Mouse (Mus musculus) forebrain, embryonic 12.5 days (tissue): ENCODE measurements at regions not wholly inside any gene's neighbourhood (a gene's known extent, or its start where the extent isn't known, plus 50 kb on each side); places are given as distances from the start of the nearest gene placed in this dataset.

Source experiments
- ATAC-seq: fragments of 200-750 bp; cut with Nextera tagmentation; 2 replicates; pipeline ENCODE4 v1.8.0; 2017; ENCODE audit warnings: moderate TSS enrichment; ENCODE audit not compliant: low FRiP score
- H3K27ac ChIP-seq: fragments of 300-500 bp; sonication (generic); 2 replicates; pipeline ENCODE4 v1.5.1; 2016; ENCODE audit warnings: mild to moderate bottlenecking
- H3K27me3 ChIP-seq: fragments of 300-500 bp; sonication (generic); 2 replicates; pipeline ENCODE4 v1.6.1; 2016; ENCODE audit warnings: mild to moderate bottlenecking
- H3K36me3 ChIP-seq: fragments of 300-500 bp; sonication (generic); replicated peaks from 2 replicates; pipeline ENCODE4 v1.6.1; 2016; ENCODE audit warnings: mild to moderate bottlenecking
- H3K4me1 ChIP-seq: fragments of 300-500 bp; sonication (generic); 2 replicates; pipeline ENCODE4 v1.6.1; 2016
- H3K4me2 ChIP-seq: fragments of 300-500 bp; sonication (generic); 2 replicates; pipeline ENCODE4 v1.6.1; 2016; ENCODE audit warnings: mild to moderate bottlenecking, moderate library complexity
- H3K4me3 ChIP-seq: fragments of 300-500 bp; sonication (generic); replicated peaks from 2 replicates; pipeline ENCODE4 v1.5.1; 2016; ENCODE audit warnings: mild to moderate bottlenecking
- H3K9ac ChIP-seq: fragments of 300-500 bp; sonication (generic); 2 replicates; pipeline ENCODE4 v1.6.1; 2016; ENCODE audit warnings: mild to moderate bottlenecking
- H3K9me3 ChIP-seq: fragments of 300-500 bp; sonication (generic); 2 replicates; pipeline ENCODE4 v1.6.1; 2016
- WGBS: fragments of 180-500 bp; shearing (Covaris S2); methylation state at CpG from one replicate; pipeline ENCODE4 v1.1.7; 2016; 5-methylcytosine and 5-hydroxymethylcytosine counted together

GRCm38 (mm10) chr14:99436051-99436450 lies 137.6 kb downstream of the Klf5 start:
- Histone ChIP-seq H3K9me3 (no peaks in the 10 kb centered on the region), H3K36me3 (no peaks in the 10 kb centered on the region), H3K4me2 (no peak overlapping the region), H3K4me3 (no peak overlapping the region), H3K27me3 (no peaks in the 10 kb centered on the region), H3K4me1 (no peaks in the 10 kb centered on the region), H3K27ac (no peak overlapping the region), H3K9ac (no peak overlapping the region)
- no peak for ATAC-seq
- WGBS = 75% methylated on average over 1 of the region's 1 CpGs

- Histone ChIP-seq H3K4me2 (no peak overlapping the region), H3K9me3 (no peaks in the 10 kb centered on the region), H3K27me3 (no peaks in the 10 kb centered on the region), H3K27ac (no peak overlapping the region), H3K36me3 (no peaks in the 10 kb centered on the region), H3K4me1 (no peaks in the 10 kb centered on the region), H3K4me3 (no peak overlapping the region), H3K9ac (no peak overlapping the region)
- WGBS = 41% methylated on average over 5 of the region's 5 CpGs
- ATAC-seq = no peak
Observed at GRCm38 (mm10) chr14:99449112-99449511, 150.6 kb downstream of the Klf5 start.

- Histone ChIP-seq H3K27ac (no peak overlapping the region), H3K9me3 (no peaks in the 10 kb centered on the region), H3K4me3 (no peak overlapping the region), H3K9ac (no peak overlapping the region), H3K4me2 (no peak overlapping the region), H3K4me1 (no peaks in the 10 kb centered on the region), H3K27me3 (no peaks in the 10 kb centered on the region), H3K36me3 (no peaks in the 10 kb centered on the region)
- ATAC-seq = no peak
- WGBS = 96% methylated on average over 5 of the region's 5 CpGs
Observed at GRCm38 (mm10) chr14:99449870-99450269, 151.4 kb downstream of the Klf5 start.

- H3K27ac ChIP-seq = no peak overlapping the region
- 86% methylated on average over 11 of the region's 11 CpGs for WGBS
- H3K9me3 ChIP-seq = no peaks in the 10 kb centered on the region
- H3K4me3 ChIP-seq = no peak overlapping the region
- H3K36me3 ChIP-seq = no peaks in the 10 kb centered on the region
- no peaks in the 10 kb centered on the region for H3K27me3 ChIP-seq
- H3K4me1 ChIP-seq = no peaks in the 10 kb centered on the region
- ATAC-seq = no peak
- H3K4me2 ChIP-seq = no peak overlapping the region
- no peak overlapping the region for H3K9ac ChIP-seq
Observed at GRCm38 (mm10) chr14:99451110-99451795, 152.8 kb downstream of the Klf5 start.

GRCm38 (mm10) chr14:99453916-99454315 lies 155.4 kb downstream of the Klf5 start:
- no peak for ATAC-seq
- Histone ChIP-seq H3K4me1 (no peaks in the 10 kb centered on the region), H3K9ac (no peak overlapping the region), H3K27ac (no peak overlapping the region), H3K4me2 (no peak overlapping the region), H3K27me3 (no peaks in the 10 kb centered on the region), H3K9me3 (no peaks in the 10 kb centered on the region), H3K4me3 (no peak overlapping the region), H3K36me3 (no peaks in the 10 kb centered on the region)
- 91% methylated on average over 12 of the region's 12 CpGs for whole genome bisulfite sequencing

GRCm38 (mm10) chr14:99456555-99456954 lies 158.1 kb downstream of the Klf5 start:
- Histone ChIP-seq H3K4me1 (no peaks in the 10 kb centered on the region), H3K36me3 (no peaks in the 10 kb centered on the region), H3K27me3 (no peaks in the 10 kb centered on the region), H3K4me2 (no peak overlapping the region), H3K9me3 (no peaks in the 10 kb centered on the region), H3K4me3 (no peak overlapping the region), H3K27ac (no peak overlapping the region), H3K9ac (no peak overlapping the region)
- WGBS = 92% methylated on average over 10 of the region's 10 CpGs
- ATAC-seq = no peak

GRCm38 (mm10) chr14:99457573-99457972 lies 159.1 kb downstream of the Klf5 start:
- Histone ChIP-seq H3K27ac (no peak overlapping the region), H3K4me1 (no peaks in the 10 kb centered on the region), H3K4me2 (no peak overlapping the region), H3K9ac (no peak overlapping the region), H3K27me3 (no peaks in the 10 kb centered on the region), H3K9me3 (no peaks in the 10 kb centered on the region), H3K4me3 (no peak overlapping the region), H3K36me3 (no peaks in the 10 kb centered on the region)
- WGBS = 85% methylated on average over 6 of the region's 6 CpGs
- no peak for ATAC-seq

- ATAC-seq = no peak
- WGBS = 86% methylated on average over 2 of the region's 2 CpGs
- no peaks in the 10 kb centered on the region for H3K27me3 ChIP-seq
Observed at GRCm38 (mm10) chr14:99472111-99472510, 173.6 kb downstream of the Klf5 start.

GRCm38 (mm10) chr14:99475271-99475670 lies 176.8 kb downstream of the Klf5 start:
- Histone ChIP-seq H3K4me3 (no peak overlapping the region), H3K9me3 (no peaks in the 10 kb centered on the region), H3K4me2 (no peak overlapping the region), H3K9ac (no peak overlapping the region), H3K36me3 (no peaks in the 10 kb centered on the region), H3K4me1 (no peaks in the 10 kb centered on the region), H3K27ac (no peak overlapping the region), H3K27me3 (no peaks in the 10 kb centered on the region)
- WGBS = 73% methylated on average over 8 of the region's 8 CpGs
- ATAC-seq = no peak

More at GRCm38 (mm10) chr14:99472111-99472510, 173.6 kb downstream of the Klf5 start:
- Histone ChIP-seq H3K4me1 (no peaks in the 10 kb centered on the region), H3K27ac (no peak overlapping the region), H3K9ac (no peak overlapping the region), H3K36me3 (no peaks in the 10 kb centered on the region), H3K9me3 (no peaks in the 10 kb centered on the region), H3K4me2 (no peak overlapping the region), H3K4me3 (no peak overlapping the region)

- no peak overlapping the region for H3K27ac ChIP-seq
- H3K4me1 ChIP-seq = no peaks in the 10 kb centered on the region
- H3K9ac ChIP-seq = no peak overlapping the region
- H3K4me3 ChIP-seq = no peak overlapping the region
- H3K4me2 ChIP-seq = no peak overlapping the region
- ATAC-seq = no peak
- H3K9me3 ChIP-seq = no peaks in the 10 kb centered on the region
- 78% methylated on average over 10 of the region's 10 CpGs for WGBS
- no peaks in the 10 kb centered on the region for H3K36me3 ChIP-seq
- H3K27me3 ChIP-seq = no peaks in the 10 kb centered on the region
Observed at GRCm38 (mm10) chr14:99480325-99481077, 182.0 kb downstream of the Klf5 start.

- 80% methylated on average over 6 of the region's 6 CpGs for WGBS
- Histone ChIP-seq H3K27ac (no peak overlapping the region), H3K27me3 (no peaks in the 10 kb centered on the region), H3K4me2 (no peak overlapping the region), H3K4me1 (no peaks in the 10 kb centered on the region), H3K9ac (no peak overlapping the region), H3K36me3 (no peaks in the 10 kb centered on the region), H3K9me3 (no peaks in the 10 kb centered on the region), H3K4me3 (no peak overlapping the region)
- ATAC-seq = no peak
Observed at GRCm38 (mm10) chr14:99487981-99488380, 189.5 kb downstream of the Klf5 start.

- H3K9me3 ChIP-seq = no peaks in the 10 kb centered on the region
- no peaks in the 10 kb centered on the region for H3K27me3 ChIP-seq
- H3K36me3 ChIP-seq = no peaks in the 10 kb centered on the region
- no peak overlapping the region for H3K4me2 ChIP-seq
- no peak overlapping the region for H3K9ac ChIP-seq
- H3K27ac ChIP-seq = no peak overlapping the region
- WGBS = 89% methylated on average over 4 of the region's 4 CpGs
- no peak overlapping the region for H3K4me3 ChIP-seq
- no peaks in the 10 kb centered on the region for H3K4me1 ChIP-seq
- ATAC-seq = no peak
Observed at GRCm38 (mm10) chr14:99493197-99493596, 194.7 kb downstream of the Klf5 start.

GRCm38 (mm10) chr14:99493659-99494058 lies 195.2 kb downstream of the Klf5 start:
- Histone ChIP-seq H3K9me3 (no peaks in the 10 kb centered on the region), H3K4me3 (no peak overlapping the region), H3K4me2 (no peak overlapping the region), H3K27me3 (no peaks in the 10 kb centered on the region), H3K4me1 (no peaks in the 10 kb centered on the region), H3K9ac (no peak overlapping the region), H3K36me3 (no peaks in the 10 kb centered on the region), H3K27ac (no peak overlapping the region)
- ATAC-seq = no peak
- 91% methylated on average over 6 of the region's 6 CpGs for WGBS
